Mouse (Mus musculus): Measurements from ENCODE around the gene Coro2a. TPM values are rescaled to one million over a fixed set of nuclear protein-coding genes. Genes with fewer than 3 reads are reported as not detected.
"Not testable (repeated sequence)": the region's sequence is repeated elsewhere in the genome, so short reads cannot be mapped to it uniquely, and the experiment has no call there.

The Coro2a gene
- polyA plus RNA-seq, 2 experiments: 2.2 to 3.2 TPM

DNA sequence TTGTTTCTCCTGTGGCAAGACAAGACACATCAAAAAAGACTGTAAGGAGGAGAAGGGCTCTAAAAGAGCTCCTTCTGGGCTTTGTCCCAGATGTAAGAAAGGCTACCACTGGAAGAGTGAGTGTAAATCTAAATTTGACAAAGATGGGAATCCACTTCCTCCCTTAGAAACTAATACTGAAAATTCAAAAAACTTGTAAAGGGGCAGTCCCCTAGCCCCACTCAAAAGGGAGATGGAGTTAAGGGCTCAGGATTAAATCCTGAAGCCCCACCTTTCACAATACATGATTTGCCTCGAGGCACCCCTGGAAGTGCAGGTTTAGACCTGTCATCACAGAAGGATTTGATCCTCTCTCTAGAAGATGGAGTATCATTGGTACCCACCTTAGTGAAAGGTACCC lies 23.8 kb downstream of the Coro2a start:
- H3K36me3 ChIP-seq (ENCODE audit: control insufficient read depth, insufficient read depth, low read length): no peaks in the 10 kb centered on the region
- no peak overlapping the region for H3K27ac ChIP-seq (replicated peaks; ENCODE audit: low read depth, low read length)
- 73% methylated on average over 1 of the region's 1 CpGs for WGBS
- TF ChIP-seq POLR2A (IDR thresholded peaks at IDR 0.05; ENCODE audit: borderline replicate concordance, extremely low read depth, insufficient read depth, insufficient read length): no peak
- ATAC-seq (ENCODE audit: low FRiP score, low read depth) (no peak), DNase-seq (ENCODE audit: low spot score) (no peak)
- H3K4me1 ChIP-seq (ENCODE audit: control insufficient read depth, insufficient read depth, low read length): peaks cover 3% of the 10 kb centered on the region; the same call in 1 of the 2 replicates
- H3K9ac ChIP-seq (ENCODE audit: low read depth, low read length, severe bottlenecking): no peak overlapping the region
- no peak overlapping the region for H3K4me2 ChIP-seq (replicated peaks; ENCODE audit: low read depth, low read length, severe bottlenecking)
- no peaks in the 10 kb centered on the region for H3K27me3 ChIP-seq (ENCODE audit: control insufficient read depth, insufficient read depth, low read length)
- H3K9me3 ChIP-seq (ENCODE audit: control insufficient read depth, low read length): peaks cover 3% of the 10 kb centered on the region; the same call in 1 of the 2 replicates
- no peak overlapping the region for H3K4me3 ChIP-seq (replicated peaks; ENCODE audit: low read length)

- H3K27me3 ChIP-seq (ENCODE audit: control insufficient read depth, insufficient read depth, low read length); H3K4me3 ChIP-seq (replicated peaks; ENCODE audit: low read length); H3K4me2 ChIP-seq (replicated peaks; ENCODE audit: low read depth, low read length, severe bottlenecking); H3K9me3 ChIP-seq (ENCODE audit: control insufficient read depth, low read length); H3K27ac ChIP-seq (replicated peaks; ENCODE audit: low read depth, low read length); H3K4me1 ChIP-seq (ENCODE audit: control insufficient read depth, insufficient read depth, low read length); ATAC-seq (ENCODE audit: low FRiP score, low read depth); DNase-seq (ENCODE audit: low spot score); H3K9ac ChIP-seq (ENCODE audit: low read depth, low read length, severe bottlenecking); H3K36me3 ChIP-seq (ENCODE audit: control insufficient read depth, insufficient read depth, low read length): not testable (repeated sequence)
- 90% methylated on average over 6 of the region's 10 CpGs for WGBS
Measured at GRCm38 (mm10) chr4:46575509-46576284, 26.3 kb downstream of the Coro2a start.

GRCm38 (mm10) chr4:46574841-46575240 lies 27.2 kb downstream of the Coro2a start:
- Histone ChIP-seq H3K27ac (replicated peaks; ENCODE audit: low read depth, low read length) (no peak overlapping the region), H3K4me1 (ENCODE audit: control insufficient read depth, insufficient read depth, low read length) (peaks cover 3% of the 10 kb centered on the region; the same call in 1 of the 2 replicates), H3K27me3 (ENCODE audit: control insufficient read depth, insufficient read depth, low read length) (no peaks in the 10 kb centered on the region), H3K4me3 (replicated peaks; ENCODE audit: low read length) (no peak overlapping the region), H3K9ac (ENCODE audit: low read depth, low read length, severe bottlenecking) (no peak overlapping the region), H3K4me2 (replicated peaks; ENCODE audit: low read depth, low read length, severe bottlenecking) (no peak overlapping the region), H3K9me3 (ENCODE audit: control insufficient read depth, low read length) (no peaks in the 10 kb centered on the region), H3K36me3 (ENCODE audit: control insufficient read depth, insufficient read depth, low read length) (no peaks in the 10 kb centered on the region)
- no peak for TF ChIP-seq POLR2A (IDR thresholded peaks at IDR 0.05; ENCODE audit: borderline replicate concordance, extremely low read depth, insufficient read depth, insufficient read length)
- DNase-seq (ENCODE audit: low spot score) (no peak), ATAC-seq (ENCODE audit: low FRiP score, low read depth) (no peak)
- WGBS: 61% methylated on average over 10 of the region's 12 CpGs

- WGBS: 30% methylated on average over 9 of the region's 9 CpGs
- no peak overlapping the region for H3K9ac ChIP-seq (ENCODE audit: low read depth, low read length, severe bottlenecking)
- H3K4me3 ChIP-seq (replicated peaks; ENCODE audit: low read length): no peak overlapping the region
- no peak for TF ChIP-seq POLR2A (IDR thresholded peaks at IDR 0.05; ENCODE audit: borderline replicate concordance, extremely low read depth, insufficient read depth, insufficient read length)
- no peaks in the 10 kb centered on the region for H3K9me3 ChIP-seq (ENCODE audit: control insufficient read depth, low read length)
- no peak overlapping the region for H3K4me2 ChIP-seq (replicated peaks; ENCODE audit: low read depth, low read length, severe bottlenecking)
- ATAC-seq (ENCODE audit: low FRiP score, low read depth): no peak
- H3K27me3 ChIP-seq (ENCODE audit: control insufficient read depth, insufficient read depth, low read length): no peaks in the 10 kb centered on the region
- DNase-seq (ENCODE audit: low spot score): no peak
- H3K36me3 ChIP-seq (ENCODE audit: control insufficient read depth, insufficient read depth, low read length): no peaks in the 10 kb centered on the region
- H3K4me1 ChIP-seq (ENCODE audit: control insufficient read depth, insufficient read depth, low read length): peaks cover 3% of the 10 kb centered on the region; the same call in 1 of the 2 replicates
- H3K27ac ChIP-seq (replicated peaks; ENCODE audit: low read depth, low read length): no peak overlapping the region
Measured at GRCm38 (mm10) chr4:46574024-46574753, 27.8 kb downstream of the Coro2a start.

DNA sequence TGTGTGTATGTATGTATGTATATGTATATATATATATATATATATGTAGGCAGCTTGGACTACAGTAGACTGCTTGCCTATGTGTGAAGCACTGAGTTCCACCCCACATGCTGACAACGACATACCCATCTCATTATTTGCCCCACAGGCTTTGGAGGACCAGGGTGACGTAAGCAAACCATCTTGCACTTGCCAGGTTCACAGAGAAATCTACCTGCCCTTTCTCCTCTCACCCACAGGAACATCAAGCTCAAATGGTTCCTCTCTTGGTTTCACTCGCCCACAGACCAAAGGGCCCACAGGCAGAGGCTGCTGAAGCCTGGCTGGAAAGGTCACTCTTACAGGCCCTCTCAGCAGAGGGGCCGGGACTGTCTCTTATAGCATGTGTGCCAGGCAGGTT lies 29.4 kb downstream of the Coro2a start:
- 82% methylated on average over 4 of the region's 4 CpGs for WGBS
- ATAC-seq (ENCODE audit: low FRiP score, low read depth): no peak
- DNase-seq (ENCODE audit: low spot score): no peak
- peaks cover 3% of the 10 kb centered on the region; the same call in 1 of the 2 replicates for H3K4me1 ChIP-seq (ENCODE audit: control insufficient read depth, insufficient read depth, low read length)
- no peak overlapping the region for H3K4me3 ChIP-seq (replicated peaks; ENCODE audit: low read length)
- H3K27me3 ChIP-seq (ENCODE audit: control insufficient read depth, insufficient read depth, low read length): no peaks in the 10 kb centered on the region
- no peaks in the 10 kb centered on the region for H3K9me3 ChIP-seq (ENCODE audit: control insufficient read depth, low read length)
- TF ChIP-seq POLR2A (IDR thresholded peaks at IDR 0.05; ENCODE audit: borderline replicate concordance, extremely low read depth, insufficient read depth, insufficient read length): no peak
- H3K4me2 ChIP-seq (replicated peaks; ENCODE audit: low read depth, low read length, severe bottlenecking): no peak overlapping the region
- H3K36me3 ChIP-seq (ENCODE audit: control insufficient read depth, insufficient read depth, low read length): no peaks in the 10 kb centered on the region
- H3K27ac ChIP-seq (replicated peaks; ENCODE audit: low read depth, low read length): no peak overlapping the region
- no peak overlapping the region for H3K9ac ChIP-seq (ENCODE audit: low read depth, low read length, severe bottlenecking)

Measured in limb, embryonic 14.5 days (tissue).